Mouse (Mus musculus): ENCODE results near the gene Gm42517.

Gene Gm42517

DNA sequence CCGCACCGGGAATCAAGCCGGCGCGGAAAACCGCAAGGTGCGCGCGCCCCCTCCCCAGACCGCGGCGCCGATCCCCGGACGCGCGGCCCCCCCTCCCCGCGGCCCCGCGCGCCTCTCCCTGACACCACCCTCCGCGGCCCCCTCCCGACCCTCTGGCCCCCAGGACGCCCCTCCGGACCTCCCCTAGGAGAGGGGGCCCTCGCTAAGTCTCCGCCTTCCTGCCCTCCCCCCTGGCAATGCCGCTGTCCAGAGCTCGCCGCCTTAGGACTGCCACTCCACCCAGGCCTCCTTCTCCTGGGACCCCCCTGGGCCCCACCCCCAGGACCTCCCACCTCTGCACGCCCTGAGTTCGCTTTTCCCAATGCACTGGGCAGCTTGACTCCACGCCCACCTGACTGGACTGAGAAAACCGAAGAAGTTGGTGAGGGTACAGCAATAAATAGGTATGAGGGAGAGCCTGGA lies at the start of gene Gm42517:
Gene Gm42517, minus strand, starts transcription at position 52 of the 462 bp plus-strand sequence.
- in situ Hi-C loops (cut with MboI, MseI) = no loop called here

- in situ Hi-C loops (cut with MboI, MseI) = no loop called here
Measured at GRCm38 (mm10) chr5:108414711-108415110, 47.0 kb upstream of the Gm42517 start.

DNA sequence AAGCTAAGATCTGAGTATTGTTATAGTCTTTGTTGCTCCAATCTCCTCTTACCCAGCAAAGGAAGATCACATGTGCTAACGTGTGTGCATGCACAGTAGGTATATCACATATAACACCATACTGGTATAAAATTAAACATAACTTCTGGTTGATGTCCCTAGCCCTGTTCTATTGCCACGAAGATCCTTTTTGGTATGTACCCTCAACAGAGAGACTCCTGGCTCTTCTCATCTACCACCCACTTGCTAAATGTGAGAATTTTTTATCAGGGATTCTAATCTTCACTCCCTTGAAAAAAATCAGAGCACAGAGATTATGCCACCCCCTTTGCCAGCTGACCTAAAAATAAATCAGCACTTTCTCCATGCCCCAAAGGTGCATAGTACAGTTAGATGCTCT lies 39.3 kb upstream of the Gm42517 start:
- in situ Hi-C loops (cut with MboI, MseI) = no loop called here

DNA sequence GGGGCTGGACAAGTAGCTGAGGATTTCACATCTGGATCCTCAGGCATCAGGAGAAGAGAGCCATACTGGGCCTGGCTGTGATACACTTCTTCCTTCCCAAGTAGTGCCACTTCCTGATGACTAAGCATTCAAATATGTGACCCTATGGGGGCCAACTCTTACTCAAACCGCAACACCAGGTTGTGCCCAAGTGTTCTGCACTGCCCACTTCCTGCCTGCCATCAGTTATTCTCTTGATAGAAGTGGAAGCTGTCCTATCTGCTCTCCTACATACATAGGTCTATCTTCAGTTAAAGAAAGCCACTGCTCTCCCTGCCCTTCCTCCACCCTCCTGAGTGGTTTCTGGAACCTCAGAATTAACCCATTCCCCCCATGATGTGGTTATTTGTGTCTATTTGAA lies 37.7 kb upstream of the Gm42517 start:
- in situ Hi-C loops (cut with MboI, MseI) = no loop called here

GRCm38 (mm10) chr5:108403453-108403852 lies 35.7 kb upstream of the Gm42517 start:
- in situ Hi-C loops (cut with MboI, MseI) = no loop called here

DNA sequence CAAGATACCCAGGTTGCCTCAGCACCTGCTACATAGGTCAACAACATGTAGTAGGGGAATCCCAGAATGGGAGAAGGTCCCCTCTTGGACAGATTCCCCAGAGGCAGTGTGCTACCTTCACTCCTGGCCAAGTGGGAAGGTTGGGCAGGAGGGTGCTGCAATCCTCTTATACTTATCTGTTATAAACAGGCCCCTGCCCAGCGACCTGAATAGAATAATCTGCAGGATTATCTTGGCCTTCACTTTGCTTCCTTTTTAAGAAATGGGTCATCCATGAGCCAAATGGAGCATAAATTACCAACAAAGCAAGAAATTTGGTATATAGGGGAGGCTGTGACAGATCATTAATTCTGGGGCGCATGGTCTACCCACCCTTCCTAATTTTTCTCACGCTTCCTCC lies 22.0 kb upstream of the Gm42517 start:
- in situ Hi-C loops (cut with MboI, MseI) = no loop called here

DNA sequence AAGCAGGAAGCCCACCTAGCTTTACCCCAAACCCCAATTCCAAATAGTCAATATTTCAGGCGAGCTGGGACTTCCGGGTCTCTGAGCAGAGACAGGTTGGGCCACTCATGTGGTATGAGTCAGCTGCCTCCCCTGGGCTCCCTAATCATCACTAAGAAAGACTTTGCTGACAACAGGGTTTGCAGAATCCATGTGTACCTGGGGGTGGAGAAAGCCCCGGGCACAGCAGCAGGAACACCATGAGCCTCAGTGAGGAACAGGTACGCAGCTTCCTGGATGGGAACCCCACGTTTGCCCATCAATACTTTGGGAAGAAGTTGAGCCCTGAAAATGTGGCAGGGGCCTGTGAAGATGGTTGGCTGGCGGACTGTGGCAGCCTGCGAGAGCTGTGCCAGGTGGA lies 20.5 kb upstream of the Gm42517 start, which contains the start of gene Pde6b:
Gene Pde6b, plus strand, starts transcription at position 191 of the 400 bp plus-strand sequence.
- in situ Hi-C loops (cut with MboI, MseI) = no loop called here

DNA sequence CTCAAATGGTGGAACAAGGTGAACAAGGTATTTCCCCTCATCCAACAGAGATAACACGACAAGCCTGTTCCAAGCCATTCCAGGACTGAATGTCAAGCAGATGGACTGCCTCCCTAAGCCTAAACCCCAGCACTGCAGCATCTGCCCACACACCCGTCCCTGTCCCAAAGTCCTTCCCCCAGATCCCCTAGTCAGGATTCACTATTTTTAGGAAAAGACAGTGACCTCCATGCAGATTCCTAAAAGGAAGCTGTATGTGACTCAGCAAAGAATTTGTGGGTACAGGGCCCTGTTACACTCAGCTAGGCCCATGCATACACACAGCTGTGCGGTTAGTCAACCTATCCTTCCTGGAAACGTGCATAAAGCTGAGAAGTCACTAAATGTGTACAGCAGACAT lies 18.7 kb upstream of the Gm42517 start:
- in situ Hi-C loops (cut with MboI, MseI) = no loop called here

DNA sequence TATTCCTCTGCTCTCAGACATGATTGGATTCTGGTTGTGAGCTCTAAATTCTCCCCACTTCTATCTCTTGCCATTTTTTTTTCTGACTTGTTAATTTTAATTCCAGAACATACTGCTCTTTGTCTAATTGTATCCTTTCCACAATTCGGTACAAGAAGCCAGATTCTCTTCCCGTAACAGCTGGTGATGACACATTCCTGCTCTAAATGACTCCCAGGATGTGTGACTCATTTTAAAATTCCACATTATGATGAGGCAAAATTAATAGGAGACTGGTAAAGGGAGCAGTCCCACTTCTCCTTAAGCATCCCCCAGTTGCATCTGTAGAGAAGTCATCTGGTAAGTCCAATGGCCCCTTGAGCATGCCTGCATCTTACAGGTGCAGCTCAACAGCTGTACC lies 17.9 kb upstream of the Gm42517 start:
- in situ Hi-C loops (cut with MboI, MseI) = no loop called here

- in situ Hi-C loops (cut with MboI, MseI) = no loop called here
Measured at GRCm38 (mm10) chr5:108378346-108378745, 10.6 kb upstream of the Gm42517 start.

GRCm38 (mm10) chr5:108376059-108376458 lies 8.3 kb upstream of the Gm42517 start:
- in situ Hi-C loops (cut with MboI, MseI) = no loop called here

DNA sequence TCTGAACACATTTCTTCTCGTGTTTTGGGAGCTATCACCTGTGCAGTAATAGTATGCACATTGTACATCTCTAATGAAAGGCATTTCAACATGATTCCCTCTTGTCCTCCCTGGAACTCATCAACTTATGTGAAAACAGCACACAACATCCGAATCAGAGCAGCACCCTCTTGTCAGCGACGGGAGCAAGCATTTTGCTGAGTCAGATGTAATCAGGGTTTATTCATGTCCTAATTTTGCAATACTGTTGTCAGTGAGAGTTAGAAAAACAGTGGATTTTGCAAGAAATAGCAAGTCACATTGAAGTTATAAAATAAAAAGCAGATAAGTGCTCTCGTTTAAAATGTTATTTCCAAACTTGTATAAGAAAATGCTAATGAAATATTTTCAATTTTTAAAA lies 6.4 kb upstream of the Gm42517 start:
- in situ Hi-C loops (cut with MboI, MseI) = no loop called here

DNA sequence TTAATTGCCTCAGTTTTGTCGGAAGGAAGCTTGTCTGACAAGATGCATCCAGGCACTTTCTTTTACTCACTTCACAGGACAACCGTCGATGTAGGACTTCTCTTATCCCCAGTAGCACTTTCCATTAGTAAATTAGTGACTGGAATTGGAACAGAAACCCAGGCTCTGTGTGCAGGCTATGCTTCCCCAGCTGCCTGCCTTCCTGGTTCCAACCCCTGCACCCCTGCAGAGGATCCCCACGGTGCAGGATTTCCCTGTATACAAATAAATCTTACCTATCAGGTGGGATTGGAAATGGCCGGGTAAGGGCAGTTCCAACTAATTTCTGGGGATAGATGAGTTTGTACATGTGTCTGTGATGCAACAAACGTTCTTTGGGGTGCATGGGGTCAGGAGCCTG lies 2.2 kb upstream of the Gm42517 start:
- in situ Hi-C loops (cut with MboI, MseI) = no loop called here

- in situ Hi-C loops (cut with MboI, MseI) = no loop called here
Measured at GRCm38 (mm10) chr5:108368851-108369621, 1.3 kb upstream of the Gm42517 start.

DNA sequence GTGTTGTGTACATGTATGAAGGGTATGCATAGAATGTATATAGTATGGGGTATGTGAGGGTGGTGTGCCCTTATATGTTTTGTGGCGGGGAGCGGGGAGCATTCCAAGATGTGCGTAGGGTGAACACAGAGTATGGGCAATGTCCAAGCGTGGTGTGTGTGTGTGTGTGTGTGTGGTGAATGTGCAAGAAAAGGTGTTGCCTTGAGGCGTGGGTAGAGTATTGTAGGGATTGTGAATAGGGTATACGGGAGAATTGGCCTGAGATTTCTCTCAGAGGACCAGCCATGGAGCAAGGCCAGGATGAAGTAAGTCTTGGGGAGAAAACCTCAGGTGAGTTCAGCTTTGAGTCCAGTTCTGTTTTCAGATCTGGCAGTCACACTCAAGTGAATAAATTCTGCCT lies 724 bp upstream of the Gm42517 start:
- in situ Hi-C loops (cut with MboI, MseI) = no loop called here

GRCm38 (mm10) chr5:108366984-108367841 lies 509 bp downstream of the Gm42517 start:
- in situ Hi-C loops (cut with MboI, MseI) = no loop called here

- in situ Hi-C loops (cut with MboI, MseI) = no loop called here
Measured at GRCm38 (mm10) chr5:108366328-108366983, 1.3 kb downstream of the Gm42517 start.

- in situ Hi-C loops (cut with MboI, MseI) = no loop called here
Measured at GRCm38 (mm10) chr5:108362330-108362729, 5.4 kb downstream of the Gm42517 start.

DNA sequence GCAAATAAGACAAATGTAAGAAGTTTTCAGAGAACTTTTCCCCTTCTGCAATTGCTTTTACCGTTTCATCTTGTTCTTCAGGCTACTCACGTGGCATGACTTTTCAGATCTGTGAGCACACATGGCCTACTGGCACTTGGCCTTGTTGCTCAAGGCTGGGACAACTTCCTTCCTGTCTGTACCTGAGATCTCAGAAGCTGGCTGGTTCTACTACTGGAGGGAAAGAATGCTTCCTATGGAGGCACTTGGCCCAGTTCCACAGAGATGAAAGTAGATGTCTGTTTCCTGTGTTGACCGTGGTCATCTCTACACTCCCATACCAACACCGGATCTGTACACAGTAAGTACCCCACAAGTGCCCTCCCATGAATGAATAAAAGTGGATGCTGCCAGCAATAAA lies 7.5 kb downstream of the Gm42517 start:
- in situ Hi-C loops (cut with MboI, MseI) = no loop called here

DNA sequence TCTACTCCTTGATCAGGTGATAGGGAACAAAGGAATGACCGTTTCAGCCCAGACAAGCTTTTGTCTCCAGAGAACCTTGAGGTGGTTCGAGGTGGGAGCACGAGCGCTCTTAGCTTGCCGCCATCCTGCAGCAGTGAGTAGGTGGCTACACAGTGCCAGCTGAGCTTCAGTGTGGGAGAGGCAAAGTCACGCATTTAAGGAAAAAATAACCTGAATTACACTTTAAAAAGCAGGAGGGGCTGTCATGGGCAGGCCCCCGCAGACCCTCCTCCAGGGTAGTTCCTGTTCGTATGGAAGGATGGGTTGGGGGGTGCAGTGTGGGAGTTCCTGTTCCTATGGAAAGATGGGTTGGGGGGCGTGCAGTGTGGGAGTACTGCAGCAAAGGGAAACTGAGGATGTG lies 8.2 kb downstream of the Gm42517 start:
- in situ Hi-C loops (cut with MboI, MseI) = no loop called here

DNA sequence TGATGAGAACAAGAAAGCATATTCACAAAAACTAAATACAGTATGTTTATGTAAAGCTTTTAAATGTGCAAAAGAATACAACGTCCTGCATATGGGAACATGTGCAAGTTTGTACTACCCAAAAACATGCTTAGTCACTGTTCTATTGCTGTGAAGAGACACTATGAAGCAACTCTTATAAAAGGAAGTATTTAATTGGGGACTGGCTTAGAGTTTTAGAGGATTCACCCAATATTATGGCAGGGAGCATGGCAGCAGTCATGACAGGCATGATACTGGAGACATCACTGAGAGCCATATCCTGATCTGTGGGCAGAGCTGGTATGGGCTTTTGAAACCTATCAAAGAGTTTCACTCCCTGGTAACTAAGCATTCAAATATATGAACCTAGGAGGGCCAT lies 9.9 kb downstream of the Gm42517 start:
- in situ Hi-C loops (cut with MboI, MseI) = no loop called here

DNA sequence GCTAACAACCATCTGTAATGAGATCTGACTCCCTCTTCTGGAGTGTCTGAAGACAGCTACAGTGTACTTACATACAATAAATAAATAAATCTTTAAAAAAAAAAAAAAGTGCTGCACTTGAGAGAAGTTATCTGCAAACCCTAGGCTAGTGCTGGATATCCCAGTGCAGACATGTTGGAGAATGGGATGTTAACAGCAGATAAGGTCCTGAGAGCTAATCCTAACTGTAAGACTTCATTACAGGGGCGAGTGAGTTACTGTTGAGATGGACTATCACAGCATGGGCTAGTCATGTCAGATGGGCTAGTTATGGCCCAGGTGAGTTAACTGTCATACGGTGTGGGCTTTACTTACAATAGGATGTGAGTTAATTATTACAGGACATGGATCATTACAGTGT lies 13.7 kb downstream of the Gm42517 start:
- in situ Hi-C loops (cut with MboI, MseI) = no loop called here

Data from T-helper 17 cell (primary cell).